Mouse (Mus musculus): ENCODE measurements around the gene Npr1. TPM values are rescaled to one million over a fixed set of nuclear protein-coding genes. Genes with fewer than 3 reads are reported as not detected.

The Npr1 gene
- polyA plus RNA-seq, 1 experiment from 2014 or later, result 3.1 TPM

DNA sequence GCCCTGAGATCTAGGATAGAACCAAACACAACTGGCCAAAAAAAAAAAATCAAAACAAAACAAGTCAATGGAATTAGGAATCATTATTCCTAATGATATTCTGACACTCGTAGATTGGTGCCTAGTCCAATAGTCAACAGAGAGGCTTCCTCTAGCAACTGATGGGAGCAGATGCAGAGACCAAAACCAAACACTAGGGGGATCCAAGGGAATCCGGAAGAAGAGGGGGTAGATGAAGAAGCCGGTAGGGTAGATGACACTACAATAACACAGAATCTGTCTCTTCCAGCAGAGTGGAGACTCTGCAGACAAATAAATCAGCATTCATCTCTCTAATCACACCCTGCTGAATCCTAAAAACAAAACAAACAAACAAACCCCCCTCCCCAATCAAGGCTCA is 6.5 kb upstream of the Npr1 start:
- Histone ChIP-seq H3K36me3 (no peaks in the 10 kb centered on the region), H3K4me3 (replicated peaks) (no peak overlapping the region), H3K4me2 (no peak overlapping the region), H3K9ac (replicated peaks) (no peak overlapping the region), H3K9me3 (replicated peaks) (no peaks in the 10 kb centered on the region), H3K27ac (replicated peaks) (no peak overlapping the region), H3K4me1 (peaks cover 5% of the 10 kb centered on the region), H3K27me3 (replicated peaks) (peaks cover 4% of the 10 kb centered on the region; the same call in 1 of the 2 replicates)
- 34% methylated on average over 3 of the region's 3 CpGs for WGBS
- no peak for ATAC-seq (ENCODE audit: low FRiP score)

DNA sequence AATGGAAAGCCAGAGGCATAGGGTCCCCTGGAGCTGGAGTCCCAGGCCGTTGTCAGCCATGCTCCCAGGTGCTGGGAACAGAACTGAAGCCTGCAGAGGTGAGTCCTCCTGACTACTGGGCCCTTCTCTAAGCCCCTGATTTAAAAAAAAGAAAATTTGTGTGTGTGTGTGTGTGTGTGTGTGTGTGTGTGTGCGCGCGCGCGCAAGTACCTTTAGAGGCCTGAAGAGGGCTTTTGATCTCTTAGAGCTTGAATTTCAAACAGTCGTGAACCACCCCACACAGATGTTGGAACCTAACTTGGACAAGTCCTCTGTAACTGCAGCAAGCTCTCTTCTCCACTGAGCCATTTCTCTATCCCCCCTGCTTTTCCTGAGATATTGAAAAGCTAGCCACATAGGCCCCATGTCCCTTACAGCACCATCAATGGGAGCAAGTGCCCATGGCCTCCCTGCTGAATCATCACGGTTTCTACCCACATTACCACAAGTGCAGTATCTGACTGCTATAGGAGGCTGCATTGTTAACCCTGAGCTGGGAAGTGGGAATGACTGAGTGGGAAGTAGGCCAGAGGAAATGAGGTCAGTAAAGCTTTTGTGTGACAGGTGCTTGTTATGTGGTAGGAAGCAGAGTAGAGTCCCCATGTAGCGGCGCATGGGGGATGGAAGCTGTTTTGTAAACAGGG is 2.1 kb upstream of the Npr1 start:
- no peak for ATAC-seq (ENCODE audit: low FRiP score)
- H3K4me2 ChIP-seq, result no peak overlapping the region
- H3K4me1 ChIP-seq, result peaks cover 18% of the 10 kb centered on the region
- no peak overlapping the region for H3K4me3 ChIP-seq (replicated peaks)
- H3K36me3 ChIP-seq, result no peaks in the 10 kb centered on the region
- WGBS, result 94% methylated on average over 10 of the region's 10 CpGs
- no peak overlapping the region for H3K9ac ChIP-seq (replicated peaks)
- no peak overlapping the region for H3K27ac ChIP-seq (replicated peaks)
- no peaks in the 10 kb centered on the region for H3K9me3 ChIP-seq (replicated peaks)
- H3K27me3 ChIP-seq (replicated peaks), result peaks cover 38% of the 10 kb centered on the region

DNA sequence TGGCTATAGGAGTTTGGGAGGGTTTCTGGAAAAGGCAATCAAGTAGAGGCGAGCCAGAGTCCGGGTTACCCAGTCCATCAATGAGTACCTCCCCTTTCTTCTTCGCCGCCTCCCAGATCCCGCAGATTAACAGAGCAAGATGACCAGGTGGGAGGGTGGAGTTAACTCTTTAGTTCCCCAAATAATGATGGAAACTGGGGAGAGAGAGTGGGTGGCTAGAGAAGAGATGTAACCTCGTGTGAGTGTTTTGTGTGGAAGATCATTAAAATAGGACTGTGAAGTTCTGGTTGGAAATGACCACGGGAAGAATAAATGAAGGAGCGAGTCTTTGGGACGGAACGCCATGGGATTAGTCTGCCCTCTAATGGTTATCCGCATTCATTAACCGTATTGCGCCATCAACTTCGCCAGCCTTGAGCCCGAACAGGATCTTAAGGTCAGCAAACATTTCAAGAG is 673 bp upstream of the Npr1 start:
- H3K4me3 ChIP-seq (replicated peaks), result peak overlapping the region; percentile 60
- no peaks in the 10 kb centered on the region for H3K36me3 ChIP-seq
- WGBS, result under 1% methylated on average over 15 of the region's 15 CpGs
- H3K4me1 ChIP-seq, result peaks cover 18% of the 10 kb centered on the region
- H3K9me3 ChIP-seq (replicated peaks), result no peaks in the 10 kb centered on the region
- peak overlapping the region; percentile 96 for H3K4me2 ChIP-seq
- H3K9ac ChIP-seq (replicated peaks), result peak overlapping the region; percentile 55
- H3K27ac ChIP-seq (replicated peaks), result no peak overlapping the region
- ATAC-seq (ENCODE audit: low FRiP score), result peak; percentile 40; the same call in 1 of the 2 replicates
- peaks cover 52% of the 10 kb centered on the region for H3K27me3 ChIP-seq (replicated peaks)

DNA sequence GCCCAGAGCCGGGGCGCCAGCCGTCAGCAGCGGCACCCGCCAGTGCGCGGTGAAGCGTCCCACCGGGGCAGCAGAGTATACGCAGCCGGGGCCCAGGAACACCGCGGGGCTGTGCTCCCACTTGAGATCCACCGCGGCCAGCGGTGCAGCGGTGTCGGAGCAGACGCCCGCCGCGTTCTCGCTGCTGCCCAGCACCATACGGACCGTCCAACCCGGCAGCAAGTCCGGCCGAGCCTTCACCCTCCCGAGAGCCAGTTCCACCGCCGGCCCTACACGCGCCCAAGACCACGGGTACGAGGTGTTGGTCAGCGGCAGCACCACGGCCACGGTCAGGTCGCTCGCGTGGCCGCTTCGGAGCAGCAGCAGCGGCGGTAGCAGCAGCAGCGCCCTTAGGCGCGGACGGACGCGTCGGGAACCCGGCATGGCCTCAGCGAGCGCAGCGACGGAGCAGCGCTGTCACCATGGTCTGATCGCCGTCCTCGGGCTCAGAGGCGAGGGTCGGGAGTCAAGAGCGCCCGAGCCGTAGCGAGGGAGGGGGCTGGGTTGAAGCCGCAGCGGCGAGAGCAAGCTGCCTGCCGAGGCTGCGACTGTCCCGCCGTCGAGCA is 483 bp downstream of the Npr1 start:
- Histone ChIP-seq H3K9ac (replicated peaks) (peak overlapping the region; percentile 55), H3K4me2 (peak overlapping the region; percentile 96), H3K36me3 (no peaks in the 10 kb centered on the region), H3K4me3 (replicated peaks) (peak overlapping the region; percentile 60), H3K27me3 (replicated peaks) (peaks cover 52% of the 10 kb centered on the region), H3K9me3 (replicated peaks) (no peaks in the 10 kb centered on the region), H3K27ac (replicated peaks) (no peak overlapping the region), H3K4me1 (peaks cover 18% of the 10 kb centered on the region)
- WGBS, result under 1% methylated on average over 75 of the region's 75 CpGs
- peak; percentile 51 for ATAC-seq (ENCODE audit: low FRiP score)

DNA sequence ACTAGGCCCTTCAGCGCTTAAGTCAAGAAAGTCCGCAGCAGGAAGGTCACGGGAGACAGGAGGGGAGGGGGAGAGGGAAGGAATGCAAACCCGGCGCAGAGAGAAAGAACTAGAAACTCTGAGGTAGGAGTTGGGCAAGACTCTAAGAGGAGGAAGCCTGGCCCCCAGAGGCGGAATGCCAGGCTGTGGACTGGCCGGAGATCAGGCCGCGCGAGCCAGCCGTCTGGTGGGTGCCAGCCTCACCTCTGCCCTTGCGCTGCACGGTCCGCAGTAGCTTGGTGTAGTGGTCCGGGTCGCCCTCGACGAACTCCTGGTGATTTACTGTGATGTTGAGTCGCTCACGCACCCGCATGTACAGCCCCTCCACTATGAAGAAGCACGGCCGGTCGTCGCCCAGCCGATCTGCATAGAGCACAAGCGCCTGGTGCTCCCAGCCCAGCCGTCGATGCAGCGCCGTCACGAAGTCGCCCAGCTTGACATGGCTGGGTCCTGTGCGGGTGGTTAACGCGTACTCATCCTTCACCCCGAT is 1.1 kb downstream of the Npr1 start:
- Histone ChIP-seq H3K4me3 (replicated peaks) (peak overlapping the region; percentile 60), H3K36me3 (no peaks in the 10 kb centered on the region), H3K27ac (replicated peaks) (no peak overlapping the region), H3K4me2 (peak overlapping the region; percentile 96), H3K9me3 (replicated peaks) (no peaks in the 10 kb centered on the region), H3K9ac (replicated peaks) (peak overlapping the region; percentile 55; the same call in 1 of the 2 replicates), H3K27me3 (replicated peaks) (peaks cover 52% of the 10 kb centered on the region), H3K4me1 (peaks cover 18% of the 10 kb centered on the region)
- 13% methylated on average over 37 of the region's 37 CpGs for WGBS
- ATAC-seq (ENCODE audit: low FRiP score), result no peak

DNA sequence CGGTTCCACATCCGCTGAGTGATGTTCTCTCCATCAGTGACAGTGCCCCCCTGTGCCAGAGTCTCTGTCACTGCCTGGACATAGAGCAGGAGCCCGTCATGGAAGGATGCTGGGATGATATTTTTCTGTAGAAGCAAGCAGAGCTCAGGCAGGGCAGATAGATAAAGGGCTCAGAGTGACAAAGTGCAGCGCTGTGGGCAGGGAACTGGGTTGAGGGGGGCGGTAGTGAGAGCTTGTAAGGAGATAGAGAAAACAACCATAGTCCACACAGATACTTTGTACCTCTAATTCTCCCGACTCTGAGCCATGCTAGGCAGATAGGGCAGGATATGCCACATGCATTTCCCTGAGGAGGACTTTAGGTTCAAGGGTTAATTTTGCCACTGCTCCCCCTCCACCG is 3.1 kb downstream of the Npr1 start:
- no peak overlapping the region for H3K27ac ChIP-seq (replicated peaks)
- H3K4me3 ChIP-seq (replicated peaks), result no peak overlapping the region
- H3K9me3 ChIP-seq (replicated peaks), result no peaks in the 10 kb centered on the region
- H3K27me3 ChIP-seq (replicated peaks), result peaks cover 48% of the 10 kb centered on the region
- H3K36me3 ChIP-seq, result no peaks in the 10 kb centered on the region
- no peak overlapping the region for H3K9ac ChIP-seq (replicated peaks)
- no peak overlapping the region for H3K4me2 ChIP-seq
- peaks cover 18% of the 10 kb centered on the region for H3K4me1 ChIP-seq
- WGBS, result 35% methylated on average over 7 of the region's 7 CpGs
- no peak for ATAC-seq (ENCODE audit: low FRiP score)

DNA sequence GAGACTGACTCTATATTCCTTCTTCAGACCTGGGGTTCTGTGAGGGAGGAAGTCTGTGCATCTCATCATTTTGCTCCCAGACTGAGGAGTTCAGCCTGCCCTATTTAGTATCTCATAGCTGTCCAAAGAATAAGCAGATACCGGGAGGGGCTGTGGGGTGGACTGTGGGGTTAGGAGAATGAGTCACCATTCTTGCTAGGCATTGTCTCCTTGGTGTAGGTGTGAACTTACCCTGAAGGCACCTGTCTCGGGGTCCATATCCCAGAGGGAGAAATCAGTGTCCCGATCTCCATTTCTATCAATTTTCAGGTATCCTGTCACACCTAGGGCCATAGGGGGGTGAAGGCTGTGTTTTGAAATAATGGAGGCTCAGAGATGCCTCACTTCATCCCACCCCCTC is 3.7 kb downstream of the Npr1 start:
- H3K27me3 ChIP-seq (replicated peaks), result peaks cover 48% of the 10 kb centered on the region
- H3K36me3 ChIP-seq, result no peaks in the 10 kb centered on the region
- 92% methylated on average over 3 of the region's 3 CpGs for WGBS
- peaks cover 18% of the 10 kb centered on the region for H3K4me1 ChIP-seq
- H3K4me3 ChIP-seq (replicated peaks), result no peak overlapping the region
- H3K9me3 ChIP-seq (replicated peaks), result no peaks in the 10 kb centered on the region
- H3K4me2 ChIP-seq, result no peak overlapping the region
- no peak overlapping the region for H3K9ac ChIP-seq (replicated peaks)
- H3K27ac ChIP-seq (replicated peaks), result no peak overlapping the region
- no peak for ATAC-seq (ENCODE audit: low FRiP score)

DNA sequence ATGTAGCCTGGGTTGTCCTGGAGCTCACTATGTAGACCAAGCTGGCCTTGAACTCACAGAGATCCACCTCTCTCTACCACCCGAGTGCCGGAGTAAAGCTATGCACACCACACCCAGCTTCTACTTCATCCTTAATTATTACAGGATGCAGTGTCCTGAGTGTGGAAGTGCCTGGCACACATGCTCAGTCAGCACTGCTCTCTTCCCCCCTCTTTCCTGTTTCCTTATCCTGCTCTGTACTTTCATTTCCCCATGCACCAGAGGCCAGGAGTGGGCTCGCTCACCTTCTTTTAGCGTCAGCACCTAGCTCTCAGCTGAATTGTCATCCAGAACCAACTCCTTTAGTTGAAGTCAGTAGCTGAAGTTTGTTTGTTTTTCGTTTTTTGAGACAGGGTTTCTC is 5.4 kb downstream of the Npr1 start:
- no peak overlapping the region for H3K4me2 ChIP-seq
- peaks cover 40% of the 10 kb centered on the region for H3K27me3 ChIP-seq (replicated peaks)
- no peaks in the 10 kb centered on the region for H3K36me3 ChIP-seq
- H3K27ac ChIP-seq (replicated peaks), result no peak overlapping the region
- no peak overlapping the region for H3K4me3 ChIP-seq (replicated peaks)
- no peak overlapping the region for H3K9ac ChIP-seq (replicated peaks)
- H3K4me1 ChIP-seq, result peaks cover 8% of the 10 kb centered on the region
- ATAC-seq (ENCODE audit: low FRiP score), result no peak
- 81% methylated on average over 5 of the region's 5 CpGs for WGBS
- no peaks in the 10 kb centered on the region for H3K9me3 ChIP-seq (replicated peaks)

DNA sequence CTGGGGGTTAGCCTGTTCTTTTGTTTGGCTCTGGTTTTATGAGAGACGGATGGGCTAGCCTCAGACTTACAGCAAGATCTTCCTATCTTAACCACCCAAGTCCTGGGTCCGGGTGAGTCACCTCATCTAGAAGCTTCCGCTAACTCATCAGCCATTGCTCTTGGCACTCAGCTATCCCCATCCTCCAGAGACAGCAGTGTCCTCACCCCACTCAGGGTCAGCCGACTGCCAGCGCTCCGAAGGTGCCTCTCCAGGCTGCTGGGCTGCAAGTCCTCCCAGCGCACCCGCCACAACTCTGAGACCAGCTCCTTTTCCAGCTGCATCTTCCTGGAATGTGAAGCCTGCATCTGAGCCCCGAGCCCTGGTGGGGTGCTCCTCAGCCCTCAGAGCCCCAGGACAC is 5.9 kb downstream of the Npr1 start:
- Histone ChIP-seq H3K4me3 (replicated peaks) (no peak overlapping the region), H3K9ac (replicated peaks) (no peak overlapping the region), H3K4me2 (no peak overlapping the region), H3K27ac (replicated peaks) (no peak overlapping the region), H3K27me3 (replicated peaks) (peaks cover 34% of the 10 kb centered on the region), H3K36me3 (no peaks in the 10 kb centered on the region), H3K9me3 (replicated peaks) (no peaks in the 10 kb centered on the region), H3K4me1 (peaks cover 2% of the 10 kb centered on the region; the same call in 1 of the 2 replicates)
- no peak for ATAC-seq (ENCODE audit: low FRiP score)
- WGBS, result 85% methylated on average over 9 of the region's 9 CpGs

DNA sequence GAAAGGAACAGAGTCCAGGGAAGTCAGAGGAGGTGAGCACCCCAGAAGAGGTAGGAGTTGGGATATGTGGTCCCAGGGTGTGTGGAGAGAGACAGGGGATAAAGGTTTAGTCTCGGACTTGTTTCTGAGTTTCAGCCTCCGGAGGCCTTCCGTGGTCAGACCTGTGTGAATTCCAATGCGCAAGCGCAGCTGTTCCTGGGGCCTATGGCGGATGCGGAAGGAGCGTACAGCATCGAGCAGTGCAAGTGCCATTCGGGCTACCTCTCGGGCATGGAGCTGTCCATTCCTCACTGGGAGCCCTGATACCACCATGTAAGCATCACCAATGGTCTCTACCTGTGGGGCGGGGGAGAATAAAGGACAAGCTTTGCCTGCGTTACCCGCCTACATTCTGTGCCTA is 10.7 kb downstream of the Npr1 start:
- ATAC-seq (ENCODE audit: low FRiP score), result no peak
- WGBS, result 90% methylated on average over 14 of the region's 14 CpGs
- H3K9ac ChIP-seq (replicated peaks), result no peak overlapping the region

DNA sequence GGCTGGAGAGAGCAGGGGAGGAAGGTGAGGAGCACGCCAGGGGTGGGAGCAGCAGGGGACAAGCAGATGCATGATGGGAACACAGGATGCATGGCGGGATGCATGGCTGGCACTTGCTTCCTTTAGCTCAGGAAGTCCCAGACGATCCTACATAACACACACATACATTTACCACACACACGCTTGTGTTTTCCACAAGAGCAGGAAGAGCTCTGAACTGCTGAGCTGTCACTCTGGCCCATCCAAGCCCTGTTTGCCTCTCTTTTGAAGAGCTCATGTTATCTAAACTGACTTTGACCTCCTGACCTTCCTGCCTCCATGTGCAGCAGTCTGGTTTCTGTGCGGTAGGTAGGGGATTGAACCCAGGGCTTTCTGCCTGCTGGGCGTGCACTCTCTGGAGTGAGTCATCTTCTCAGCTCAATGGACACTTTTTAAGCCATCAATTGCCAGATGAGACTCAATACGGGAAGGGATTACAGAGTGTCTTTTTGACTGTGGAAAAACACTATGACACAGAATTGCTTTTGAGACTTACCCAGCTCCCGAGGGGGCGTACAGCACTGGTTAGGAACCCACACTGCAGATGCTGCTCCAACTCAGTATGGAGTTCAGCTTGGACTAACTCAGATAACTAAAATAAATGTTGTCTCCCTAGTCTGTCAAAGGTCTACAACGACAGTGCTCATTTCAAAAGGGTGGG is 14.1 kb downstream of the Npr1 start:
- no peak overlapping the region for H3K4me3 ChIP-seq (replicated peaks)
- H3K36me3 ChIP-seq, result no peaks in the 10 kb centered on the region
- ATAC-seq (ENCODE audit: low FRiP score), result no peak
- WGBS, result 73% methylated on average over 10 of the region's 10 CpGs
- H3K4me1 ChIP-seq, result peaks cover 8% of the 10 kb centered on the region
- H3K27ac ChIP-seq (replicated peaks), result no peak overlapping the region
- H3K9ac ChIP-seq (replicated peaks), result no peak overlapping the region
- H3K9me3 ChIP-seq (replicated peaks), result no peaks in the 10 kb centered on the region
- no peaks in the 10 kb centered on the region; the same call in 1 of the 2 replicates for H3K27me3 ChIP-seq (replicated peaks)
- H3K4me2 ChIP-seq, result 0 out of 2 replicates have a peak overlapping the region, but pooled peaks have one; percentile 21

More for the DNA sequence above, 10.7 kb downstream of the Npr1 start:
- H3K4me2 ChIP-seq, result no peak overlapping the region
- no peak overlapping the region for H3K4me3 ChIP-seq (replicated peaks)
- no peaks in the 10 kb centered on the region for H3K9me3 ChIP-seq (replicated peaks)
- H3K27me3 ChIP-seq (replicated peaks), result no peaks in the 10 kb centered on the region; the same call in 1 of the 2 replicates
- H3K36me3 ChIP-seq, result no peaks in the 10 kb centered on the region
- no peak overlapping the region for H3K27ac ChIP-seq (replicated peaks)
- H3K4me1 ChIP-seq, result no peaks in the 10 kb centered on the region

Data from neural tube, embryonic 15.5 days (tissue).